Mouse (Mus musculus): Measurements from ENCODE around the gene Grap. TPM values are rescaled to one million over a fixed set of nuclear protein-coding genes. Genes with fewer than 3 reads are reported as not detected.

Gene Grap
- total and polyA plus RNA-seq, 2 experiments from 2014 or later, result 4.3 to 11.0 TPM

DNA sequence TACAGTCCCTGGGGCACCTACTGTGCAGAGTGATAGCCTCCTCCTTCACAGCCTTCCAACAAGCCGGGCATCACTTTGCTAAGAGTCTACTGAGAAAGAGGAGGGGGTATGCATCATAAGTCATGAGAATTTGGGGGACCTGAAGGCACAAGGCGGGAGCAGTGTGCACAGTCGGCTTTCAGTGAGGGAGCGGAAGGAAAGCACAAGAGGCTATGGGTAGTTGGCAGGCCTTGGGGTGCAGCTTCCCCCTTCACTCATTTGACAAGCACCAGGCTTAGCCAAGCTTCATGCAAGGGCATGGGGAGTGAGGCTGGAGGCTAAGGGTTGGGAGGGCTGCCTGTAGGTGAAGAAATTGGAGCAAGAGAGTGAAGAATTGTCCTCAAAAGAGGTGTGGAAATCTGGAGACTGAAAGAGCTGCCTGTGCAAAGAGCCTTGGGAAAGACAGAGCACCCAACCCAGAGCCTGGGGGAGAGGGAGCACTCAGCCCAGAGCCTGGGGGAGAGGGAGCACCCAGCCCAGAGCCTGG is 1.8 kb downstream of the Grap start:
- no peaks in the 10 kb centered on the region for H3K4me1 ChIP-seq (ENCODE audit: control insufficient read depth, insufficient read depth)
- no peak for TF ChIP-seq CTCF (IDR thresholded peaks at IDR 0.05; ENCODE audit: low read depth)
- no peak for TF ChIP-seq EP300 (IDR thresholded peaks at IDR 0.05; ENCODE audit: low read depth)
- H3K4me3 ChIP-seq (ENCODE audit: low read depth, low read length), result no peak overlapping the region
- H3K9me3 ChIP-seq (replicated peaks; ENCODE audit: control insufficient read depth, low read length), result no peaks in the 10 kb centered on the region
- H3K36me3 ChIP-seq (replicated peaks; ENCODE audit: control insufficient read depth, insufficient read depth, low read length), result no peaks in the 10 kb centered on the region
- peak overlapping the region; percentile 30; the same call in 1 of the 2 replicates for H3K4me2 ChIP-seq (ENCODE audit: low read depth, low read length)
- ATAC-seq (ENCODE audit: insufficient read depth, low read depth) (no peak), DNase-seq (ENCODE audit: low spot score) (no peak)
- H3K27ac ChIP-seq (ENCODE audit: low read depth), result no peak overlapping the region
- no peaks in the 10 kb centered on the region for H3K27me3 ChIP-seq (ENCODE audit: control insufficient read depth, insufficient read depth, low read length)
- H3K9ac ChIP-seq (replicated peaks; ENCODE audit: low read depth, low read length), result no peak overlapping the region
- WGBS, result 85% methylated on average over 4 of the region's 4 CpGs

DNA sequence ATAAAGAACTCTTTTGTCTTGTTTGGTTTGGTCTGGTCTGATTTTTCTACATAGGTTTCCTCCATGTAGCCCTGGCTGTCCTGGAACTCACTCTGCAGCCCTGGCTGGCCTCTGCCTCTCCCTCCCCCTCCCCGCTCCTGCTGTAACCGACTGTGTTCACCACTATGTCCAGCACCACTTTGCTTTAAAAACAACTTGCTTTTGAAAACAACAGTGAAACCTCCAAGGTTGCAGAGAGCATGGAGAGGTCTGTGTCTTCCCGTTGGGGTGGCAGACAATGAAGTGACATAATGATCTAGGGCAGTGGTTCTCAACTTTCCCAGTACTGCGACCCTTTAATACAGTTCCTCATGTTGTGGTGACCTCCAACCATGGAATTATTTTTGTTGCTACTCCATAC is 2.6 kb downstream of the Grap start:
- no peak overlapping the region for H3K27ac ChIP-seq (ENCODE audit: low read depth)
- TF ChIP-seq CTCF (IDR thresholded peaks at IDR 0.05; ENCODE audit: low read depth), result no peak
- no peak overlapping the region for H3K4me2 ChIP-seq (ENCODE audit: low read depth, low read length)
- no peak overlapping the region for H3K9ac ChIP-seq (replicated peaks; ENCODE audit: low read depth, low read length)
- no peaks in the 10 kb centered on the region for H3K36me3 ChIP-seq (replicated peaks; ENCODE audit: control insufficient read depth, insufficient read depth, low read length)
- DNase-seq (ENCODE audit: low spot score) (no peak), ATAC-seq (ENCODE audit: insufficient read depth, low read depth) (no peak)
- no peak overlapping the region for H3K4me3 ChIP-seq (ENCODE audit: low read depth, low read length)
- no peaks in the 10 kb centered on the region for H3K9me3 ChIP-seq (replicated peaks; ENCODE audit: control insufficient read depth, low read length)
- WGBS, result 50% methylated on average over 4 of the region's 4 CpGs
- no peaks in the 10 kb centered on the region for H3K27me3 ChIP-seq (ENCODE audit: control insufficient read depth, insufficient read depth, low read length)
- no peaks in the 10 kb centered on the region for H3K4me1 ChIP-seq (ENCODE audit: control insufficient read depth, insufficient read depth)

DNA sequence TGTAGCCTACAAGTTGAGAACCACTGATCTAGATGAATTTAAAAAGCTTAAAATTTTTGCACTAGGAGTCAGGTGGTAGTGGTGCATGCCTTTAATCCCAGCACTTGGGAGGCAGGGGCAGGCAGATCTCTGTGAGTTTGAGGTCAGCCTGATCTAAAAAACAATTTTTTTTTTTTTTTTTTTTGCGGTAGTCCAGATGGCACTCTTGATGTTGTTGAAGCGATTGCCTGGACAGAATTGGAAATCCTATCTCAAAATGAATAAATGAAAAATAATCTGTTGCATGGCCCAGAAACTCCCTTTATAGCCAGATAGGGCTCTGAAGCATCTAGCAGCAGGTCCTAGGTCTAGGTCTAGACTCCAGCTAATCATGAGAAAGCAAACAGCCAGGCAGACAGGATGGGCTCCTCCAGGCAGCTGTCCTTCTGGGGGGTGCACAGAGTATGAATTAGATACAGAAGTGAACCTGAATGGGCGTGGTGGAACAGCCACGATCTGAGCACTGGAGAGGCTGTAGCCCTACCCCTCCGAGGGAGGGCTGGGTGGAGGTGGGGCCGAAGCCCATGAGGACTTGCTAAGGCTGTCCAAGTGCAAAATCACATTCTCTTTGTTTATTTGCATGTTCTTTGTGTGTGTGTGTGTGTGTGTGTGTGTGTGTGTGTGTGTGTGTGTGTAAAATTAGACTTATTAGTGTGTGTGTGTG is 3.2 kb downstream of the Grap start:
- Histone ChIP-seq H3K4me1 (ENCODE audit: control insufficient read depth, insufficient read depth) (no peaks in the 10 kb centered on the region), H3K9ac (replicated peaks; ENCODE audit: low read depth, low read length) (no peak overlapping the region), H3K27ac (ENCODE audit: low read depth) (no peak overlapping the region), H3K4me2 (ENCODE audit: low read depth, low read length) (no peak overlapping the region), H3K4me3 (ENCODE audit: low read depth, low read length) (no peak overlapping the region), H3K9me3 (replicated peaks; ENCODE audit: control insufficient read depth, low read length) (no peaks in the 10 kb centered on the region), H3K27me3 (ENCODE audit: control insufficient read depth, insufficient read depth, low read length) (no peaks in the 10 kb centered on the region), H3K36me3 (replicated peaks; ENCODE audit: control insufficient read depth, insufficient read depth, low read length) (no peaks in the 10 kb centered on the region)
- no peak for TF ChIP-seq EP300 (IDR thresholded peaks at IDR 0.05; ENCODE audit: low read depth)
- no peak for TF ChIP-seq CTCF (IDR thresholded peaks at IDR 0.05; ENCODE audit: low read depth)
- WGBS, result 66% methylated on average over 6 of the region's 6 CpGs
- ATAC-seq (ENCODE audit: insufficient read depth, low read depth) (no peak), DNase-seq (ENCODE audit: low spot score) (no peak)

GRCm38 (mm10) chr11:61657432-61657831 is 4.4 kb downstream of the Grap start:
- 71% methylated on average over 2 of the region's 2 CpGs for WGBS
- H3K4me3 ChIP-seq (ENCODE audit: low read depth, low read length), result no peak overlapping the region
- no peak overlapping the region for H3K4me2 ChIP-seq (ENCODE audit: low read depth, low read length)
- no peaks in the 10 kb centered on the region for H3K27me3 ChIP-seq (ENCODE audit: control insufficient read depth, insufficient read depth, low read length)
- H3K9me3 ChIP-seq (replicated peaks; ENCODE audit: control insufficient read depth, low read length), result no peaks in the 10 kb centered on the region
- H3K4me1 ChIP-seq (ENCODE audit: control insufficient read depth, insufficient read depth), result no peaks in the 10 kb centered on the region
- no peaks in the 10 kb centered on the region for H3K36me3 ChIP-seq (replicated peaks; ENCODE audit: control insufficient read depth, insufficient read depth, low read length)
- DNase-seq (ENCODE audit: low spot score), result no peak
- H3K27ac ChIP-seq (ENCODE audit: low read depth), result no peak overlapping the region
- no peak for ATAC-seq (ENCODE audit: insufficient read depth, low read depth)
- TF ChIP-seq CTCF (IDR thresholded peaks at IDR 0.05; ENCODE audit: low read depth) (no peak), EP300 (IDR thresholded peaks at IDR 0.05; ENCODE audit: low read depth) (no peak)
- no peak overlapping the region for H3K9ac ChIP-seq (replicated peaks; ENCODE audit: low read depth, low read length)

DNA sequence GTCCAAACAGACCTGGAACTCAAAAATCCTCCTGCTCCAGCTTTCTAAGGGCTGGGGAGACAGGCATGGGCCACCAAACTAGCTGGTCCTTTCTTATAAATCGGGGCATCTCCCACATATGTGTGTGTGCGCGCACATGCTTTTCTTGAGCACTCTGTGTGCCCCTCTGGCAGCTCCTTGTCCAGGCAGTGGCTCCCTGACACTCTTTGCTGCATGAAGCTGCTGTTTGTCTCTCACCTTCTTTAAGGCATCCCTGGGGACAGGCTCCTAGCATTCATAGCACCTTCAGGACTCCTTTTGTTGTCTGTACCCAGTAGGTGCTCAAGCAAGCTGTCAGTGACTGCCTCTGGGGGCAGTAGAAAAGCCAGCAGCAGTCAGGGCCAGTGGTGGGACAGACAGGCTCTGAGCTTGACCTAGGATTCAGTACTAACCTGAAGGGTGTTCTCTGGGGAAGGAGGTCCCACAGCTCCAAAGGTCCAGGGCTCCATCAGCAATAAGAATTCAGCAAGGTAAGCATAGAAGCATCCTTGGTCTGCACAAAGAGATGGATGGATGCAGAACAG is 5.4 kb downstream of the Grap start:
- Histone ChIP-seq H3K27ac (ENCODE audit: low read depth) (no peak overlapping the region), H3K36me3 (replicated peaks; ENCODE audit: control insufficient read depth, insufficient read depth, low read length) (no peaks in the 10 kb centered on the region), H3K4me3 (ENCODE audit: low read depth, low read length) (no peak overlapping the region), H3K4me1 (ENCODE audit: control insufficient read depth, insufficient read depth) (no peaks in the 10 kb centered on the region), H3K27me3 (ENCODE audit: control insufficient read depth, insufficient read depth, low read length) (no peaks in the 10 kb centered on the region), H3K9ac (replicated peaks; ENCODE audit: low read depth, low read length) (no peak overlapping the region), H3K4me2 (ENCODE audit: low read depth, low read length) (no peak overlapping the region), H3K9me3 (replicated peaks; ENCODE audit: control insufficient read depth, low read length) (no peaks in the 10 kb centered on the region)
- DNase-seq (ENCODE audit: low spot score) (no peak), ATAC-seq (ENCODE audit: insufficient read depth, low read depth) (no peak)
- TF ChIP-seq EP300 (IDR thresholded peaks at IDR 0.05; ENCODE audit: low read depth) (no peak), CTCF (IDR thresholded peaks at IDR 0.05; ENCODE audit: low read depth) (no peak)
- WGBS, result 66% methylated on average over 3 of the region's 3 CpGs
